Mouse (Mus musculus): ENCODE measurements around the gene Tff2.

Gene Tff2

DNA sequence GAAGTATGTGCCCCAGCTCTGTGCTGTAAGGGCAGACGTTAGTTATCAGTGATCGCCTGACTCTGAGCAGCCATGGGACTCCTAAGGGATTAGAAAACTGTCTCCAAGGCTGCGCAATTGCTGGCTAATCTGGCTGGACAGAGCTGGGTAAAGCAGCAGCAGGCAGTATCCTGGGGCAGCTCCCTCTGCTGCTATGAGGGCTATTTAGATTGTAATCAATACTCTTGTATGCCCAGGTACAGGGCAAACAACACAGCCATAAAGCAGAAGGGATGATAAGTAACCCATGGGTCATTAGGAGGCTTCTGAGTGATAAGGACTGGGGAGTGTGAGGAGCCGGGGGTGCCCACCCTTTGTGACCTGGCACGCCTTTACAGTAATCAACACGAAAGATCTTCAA is 9.2 kb downstream of the Tff2 start:
- no peak for DNase-seq

- DNase-seq: no peak
These were observed 10.3 kb downstream of the Tff2 start for GRCm38 (mm10) chr17:31133776-31134175.

DNA sequence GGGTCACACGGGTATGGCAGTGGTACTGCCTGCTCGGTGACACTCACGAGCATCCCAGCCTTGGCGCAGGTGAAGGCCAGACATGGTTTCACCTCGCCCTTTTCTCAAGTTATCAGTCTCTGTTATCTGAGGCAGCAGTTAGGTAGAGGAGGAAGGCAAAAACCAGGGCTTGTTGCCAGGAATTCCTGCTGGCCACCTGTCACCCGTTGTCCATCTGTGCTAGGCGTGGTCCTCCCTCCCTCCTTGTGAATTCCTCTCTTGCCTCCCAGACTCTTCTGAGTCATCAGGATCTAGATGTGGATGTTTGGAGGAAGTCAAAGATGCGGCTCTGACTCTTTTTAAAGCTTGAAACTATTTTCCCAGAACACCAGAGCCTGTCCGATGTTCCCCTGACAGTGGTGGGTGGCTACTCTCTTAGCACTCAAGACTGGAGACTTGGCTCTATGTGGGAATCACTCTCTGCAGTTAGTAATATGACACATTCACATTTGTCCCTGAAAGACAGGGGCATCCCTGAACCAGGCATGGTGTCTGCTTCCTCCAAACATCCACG is 12.7 kb downstream of the Tff2 start:
- no peak for DNase-seq

DNA sequence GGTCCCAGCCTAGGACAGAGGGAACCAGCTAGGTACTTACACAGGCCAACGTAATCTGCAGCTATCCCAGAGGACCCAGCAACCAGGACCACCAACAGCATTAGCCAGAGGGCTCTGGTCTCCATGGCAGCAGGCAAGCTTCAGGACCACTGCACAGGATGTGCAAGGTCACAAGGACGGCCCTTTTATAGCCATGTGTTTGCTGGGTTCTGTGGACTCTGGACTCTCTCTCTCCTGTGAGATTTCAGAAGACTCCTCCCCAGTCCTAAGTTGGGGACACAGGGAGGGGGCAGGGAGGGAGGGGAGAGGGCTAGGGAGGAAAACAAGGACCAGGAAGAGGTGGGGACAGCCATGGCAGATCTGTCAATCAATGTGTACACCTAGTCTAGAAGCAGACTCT is 14.6 kb downstream of the Tff2 start, which contains the start of gene Tff3:
Gene Tff3, minus strand, starts transcription at position 195 of the 400 bp plus-strand sequence.
- DNase-seq: no peak

- no peak for DNase-seq
These were observed 15.3 kb downstream of the Tff2 start for GRCm38 (mm10) chr17:31128708-31129318.

- DNase-seq: no peak
These were observed 18.4 kb downstream of the Tff2 start for GRCm38 (mm10) chr17:31125548-31126266.

DNA sequence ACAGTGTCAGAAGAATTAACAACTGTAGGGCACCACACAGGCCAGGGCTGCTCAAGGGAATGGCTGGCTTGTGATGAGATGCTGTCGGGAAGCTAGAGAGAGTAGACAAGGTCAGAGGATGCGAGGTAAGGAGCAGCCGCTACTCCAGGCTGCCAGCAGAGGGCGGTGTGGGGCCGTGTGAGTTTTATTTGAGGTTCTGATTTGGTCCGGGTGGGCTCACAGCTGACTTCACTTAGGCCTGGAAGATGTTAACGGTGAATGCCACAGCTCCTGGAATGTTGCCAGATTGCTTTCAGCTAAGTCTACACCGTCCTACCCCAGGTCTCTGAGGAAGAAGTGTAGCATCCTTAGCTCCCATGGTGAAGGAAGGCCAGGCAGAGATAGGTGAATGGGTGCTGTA is 22.1 kb downstream of the Tff2 start:
- peak; percentile 26 for DNase-seq

GRCm38 (mm10) chr17:31119429-31119828 is 24.7 kb downstream of the Tff2 start:
- peak; percentile 75 for DNase-seq

DNA sequence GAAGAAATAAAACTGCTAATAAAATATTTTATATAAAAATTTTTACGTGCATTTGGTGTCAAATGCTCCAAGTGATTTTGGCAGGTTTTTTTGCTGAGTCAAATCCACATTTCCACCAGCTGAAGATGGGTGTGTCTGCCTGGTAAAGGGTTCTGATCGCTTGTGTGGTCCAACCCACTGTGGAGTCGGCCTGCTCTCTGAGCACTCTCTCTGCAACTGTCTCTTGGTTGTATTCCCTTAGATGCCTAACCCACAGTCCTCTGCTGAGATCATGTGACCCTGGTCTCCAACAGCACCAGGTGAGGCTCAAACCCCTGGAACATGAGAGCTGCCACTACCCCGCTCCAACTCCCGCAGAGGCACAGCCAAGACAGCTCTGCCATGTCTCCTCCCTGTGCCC is 26.1 kb downstream of the Tff2 start:
- DNase-seq: no peak

- DNase-seq: no peak
These were observed 28.0 kb downstream of the Tff2 start for GRCm38 (mm10) chr17:31116063-31116462.

DNA sequence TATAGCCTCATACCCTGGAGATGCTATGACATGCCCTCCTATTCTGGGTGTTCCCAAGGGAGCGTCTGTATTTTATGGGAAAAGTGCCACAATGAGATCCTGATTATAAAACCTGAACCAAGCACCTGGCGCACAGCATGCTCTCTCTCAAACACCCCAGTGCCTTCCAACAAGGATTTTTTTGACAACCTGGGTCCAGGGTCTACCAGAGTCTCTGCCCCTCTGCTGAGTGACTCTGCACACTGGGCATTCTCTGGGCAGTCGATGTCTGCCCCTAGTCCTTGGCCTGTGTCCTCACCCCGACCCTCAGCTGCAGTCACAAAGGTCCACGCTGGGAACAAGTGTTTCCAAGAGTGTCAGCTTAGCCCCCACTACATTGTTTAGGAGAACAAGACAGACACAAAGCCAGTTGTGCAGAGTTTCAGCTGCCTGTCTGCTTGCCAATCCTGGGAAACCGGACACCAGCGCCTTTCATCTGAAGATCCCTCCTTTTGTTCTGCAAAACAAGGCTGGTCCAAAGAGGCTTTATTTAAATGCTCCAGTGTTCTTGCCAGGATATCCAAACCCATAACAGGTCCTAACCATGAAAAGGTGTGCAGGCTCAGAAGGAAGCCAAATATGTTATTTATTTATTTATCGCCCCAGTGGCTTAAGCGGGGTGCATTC is 30.8 kb downstream of the Tff2 start:
- no peak for DNase-seq

GRCm38 (mm10) chr17:31108388-31108787 is 35.7 kb downstream of the Tff2 start:
- no peak for DNase-seq

DNA sequence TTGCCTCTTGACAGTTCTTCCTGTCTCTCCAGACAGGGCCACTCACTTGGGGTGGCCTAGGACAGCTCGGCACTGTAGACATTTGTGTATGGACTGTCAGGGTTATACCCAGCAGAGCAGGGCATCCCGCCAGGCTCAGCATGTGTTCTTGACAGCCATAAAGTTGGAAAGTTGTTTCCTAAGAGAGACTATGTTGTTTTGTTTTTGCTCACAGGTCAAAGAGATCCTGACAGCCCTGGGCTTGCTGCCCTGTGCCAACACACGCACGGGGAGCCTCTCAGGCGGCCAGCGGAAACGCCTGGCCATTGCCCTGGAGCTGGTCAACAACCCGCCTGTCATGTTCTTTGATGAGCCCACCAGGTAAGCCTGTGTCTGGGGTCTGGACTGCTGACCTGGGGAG is 40.3 kb downstream of the Tff2 start:
- no peak for DNase-seq

DNA sequence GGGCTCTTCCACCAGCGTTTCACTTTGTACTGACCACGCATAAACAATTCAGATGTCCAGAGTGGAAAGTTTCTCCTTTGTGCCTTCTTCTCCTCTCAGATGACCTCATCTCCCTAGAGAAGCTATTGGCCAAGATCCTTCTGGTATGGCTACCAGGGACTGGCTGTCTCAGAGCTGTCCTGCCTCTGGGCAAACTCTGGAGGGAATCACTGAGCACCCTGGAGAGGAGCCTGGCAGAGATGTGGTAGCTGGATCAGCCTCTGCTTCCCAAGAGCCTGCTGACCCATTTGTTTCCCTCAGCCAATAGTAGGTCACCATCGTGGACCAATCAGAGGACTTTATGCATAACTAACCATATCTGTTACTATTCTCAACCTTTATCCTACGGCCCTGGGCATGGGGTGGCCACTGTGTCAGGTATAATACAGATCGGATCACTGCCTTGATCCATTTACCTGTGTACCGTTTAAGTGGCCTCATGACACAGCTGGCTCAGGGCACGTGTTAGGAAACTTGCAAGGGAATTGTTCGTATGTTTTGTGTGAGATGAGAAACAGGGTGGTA is 41.0 kb downstream of the Tff2 start:
- DNase-seq: no peak

- no peak for DNase-seq
These were observed 45.3 kb downstream of the Tff2 start for GRCm38 (mm10) chr17:31098788-31099187.

DNA sequence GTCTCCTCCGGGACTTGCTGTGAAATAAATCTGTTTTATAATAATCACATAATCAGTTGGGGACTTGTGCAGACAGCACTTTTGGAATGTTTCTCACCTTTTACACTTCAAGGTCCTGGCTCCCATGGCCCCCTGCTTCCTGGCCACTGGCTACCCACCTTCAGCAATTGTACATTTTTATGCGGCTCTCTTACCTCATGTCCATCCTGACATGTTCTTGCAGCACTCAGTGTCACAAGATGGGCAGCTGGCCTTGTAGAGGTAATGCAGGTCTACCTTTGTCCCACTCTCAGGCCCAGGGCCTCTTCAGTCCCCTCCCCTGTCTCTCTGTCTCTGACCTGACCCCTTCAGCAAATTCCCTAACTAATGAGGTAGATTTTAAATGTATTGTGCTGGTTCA is 47.2 kb downstream of the Tff2 start:
- DNase-seq: no peak

- DNase-seq: no peak
These were observed 48.5 kb downstream of the Tff2 start for GRCm38 (mm10) chr17:31095570-31095969.

GRCm38 (mm10) chr17:31094781-31095180 is 49.3 kb downstream of the Tff2 start:
- no peak for DNase-seq

Measured in kidney, adult 18-20 months (tissue).